Mouse (Mus musculus): ENCODE measurements around the gene Aars2. TPM values are rescaled to one million over a fixed set of nuclear protein-coding genes. Genes with fewer than 3 reads are reported as not detected.
A peak's percentile ranks its signal among the peaks of the same experiment; 100 is the strongest.

Gene Aars2
- polyA plus RNA-seq, 1 experiment from 2014 or later = 19.9 TPM

DNA sequence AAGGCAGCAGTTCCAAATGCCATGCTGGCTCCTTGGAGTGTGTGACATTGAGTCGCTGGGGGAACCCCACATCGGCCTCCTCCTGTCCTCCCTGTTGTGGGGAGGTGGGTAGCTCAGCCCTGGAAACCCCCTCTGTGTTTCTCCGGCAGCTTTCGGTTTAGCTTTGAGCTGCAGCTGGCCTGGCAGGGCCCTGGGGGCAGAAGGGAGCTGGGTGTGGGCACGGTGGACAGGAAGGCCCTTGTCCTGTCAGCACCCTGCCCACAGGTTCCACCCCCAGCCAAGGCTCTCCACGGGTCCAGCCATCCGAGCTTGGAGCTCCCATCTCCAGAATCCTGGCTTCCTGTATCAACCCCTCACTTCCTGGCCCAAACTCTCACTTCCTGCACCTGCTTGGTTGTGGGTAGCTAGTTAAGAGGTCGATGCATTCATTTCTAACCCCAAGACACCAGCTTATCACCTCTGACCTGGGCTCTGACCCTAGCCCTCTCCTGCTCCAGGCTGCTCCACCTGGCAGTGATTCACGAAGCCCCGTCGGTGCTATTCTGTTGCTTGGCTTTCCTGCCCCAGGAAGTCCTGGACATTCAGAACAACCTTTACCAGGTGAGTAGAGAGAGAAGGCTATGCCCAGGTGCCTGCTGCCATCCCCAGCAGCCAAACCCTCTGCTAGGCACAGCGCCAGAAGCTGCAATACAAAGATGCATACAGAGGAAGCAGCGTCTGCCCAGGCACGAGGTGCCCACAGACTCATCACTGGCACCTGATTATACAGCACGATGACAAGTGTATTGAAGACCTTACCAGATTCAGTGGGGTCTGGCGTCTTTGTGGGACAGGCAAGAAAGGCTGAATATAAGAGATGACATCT is 51.6 kb downstream of the Aars2 start:
- H3K27me3 ChIP-seq (ENCODE audit: control insufficient read depth, insufficient read depth, low read depth, low read length) = peaks cover 11% of the 10 kb centered on the region
- 62% methylated on average over 16 of the region's 16 CpGs for WGBS
- ATAC-seq (ENCODE audit: low read depth) = no peak
- H3K4me1 ChIP-seq (replicated peaks; ENCODE audit: control insufficient read depth, insufficient read depth, low read length) = peaks cover 6% of the 10 kb centered on the region; the same call in 1 of the 2 replicates
- no peak overlapping the region for H3K4me2 ChIP-seq (ENCODE audit: low read depth, low read length)
- H3K9ac ChIP-seq (ENCODE audit: low read length) = no peak overlapping the region
- no peak overlapping the region for H3K4me3 ChIP-seq (ENCODE audit: low read length)
- no peaks in the 10 kb centered on the region for H3K36me3 ChIP-seq (ENCODE audit: control insufficient read depth, insufficient read depth, low read length)
- no peak overlapping the region for H3K27ac ChIP-seq (ENCODE audit: low read length)
- H3K9me3 ChIP-seq (ENCODE audit: control insufficient read depth, low read length) = no peaks in the 10 kb centered on the region

DNA sequence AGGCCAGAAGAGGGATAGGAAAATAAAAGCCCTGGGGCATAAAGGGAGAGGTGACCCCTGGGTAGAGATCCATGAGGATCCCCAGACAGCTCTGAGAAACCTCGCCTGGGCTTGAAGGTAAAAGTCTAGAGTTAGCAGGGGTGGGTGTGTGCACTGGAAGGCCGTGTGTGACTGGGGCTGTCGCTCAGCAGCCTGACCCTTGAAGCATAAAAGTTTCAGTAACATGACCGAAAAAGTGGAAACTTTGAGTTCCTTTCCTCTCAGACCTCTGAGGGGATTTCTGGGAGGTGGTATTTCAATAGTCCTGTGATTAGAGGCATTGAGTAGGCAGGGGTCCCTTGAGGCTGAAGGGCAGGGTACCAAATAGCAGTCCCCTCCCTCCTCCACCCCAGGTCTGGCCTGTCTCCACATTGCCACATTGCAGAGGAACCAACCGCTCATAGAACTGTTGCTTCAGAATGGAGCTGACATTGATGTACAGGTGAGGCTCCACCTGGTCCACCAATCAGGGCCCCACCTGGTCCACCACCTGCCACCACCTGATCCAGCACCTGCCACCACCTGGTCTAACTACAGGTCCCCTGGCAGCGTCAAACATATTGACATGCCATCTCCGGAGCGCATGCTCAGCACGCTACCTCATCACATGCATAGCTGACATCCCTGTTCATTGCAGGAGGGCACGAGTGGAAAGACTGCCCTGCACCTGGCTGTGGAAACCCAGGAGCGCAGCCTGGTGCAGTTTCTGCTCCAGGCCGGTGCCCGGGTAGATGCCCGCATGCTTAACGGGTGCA is 53.3 kb downstream of the Aars2 start:
- Histone ChIP-seq H3K36me3 (ENCODE audit: control insufficient read depth, insufficient read depth, low read length) (no peaks in the 10 kb centered on the region), H3K27ac (ENCODE audit: low read length) (no peak overlapping the region), H3K4me3 (ENCODE audit: low read length) (no peak overlapping the region), H3K4me1 (replicated peaks; ENCODE audit: control insufficient read depth, insufficient read depth, low read length) (peaks cover 10% of the 10 kb centered on the region), H3K9ac (ENCODE audit: low read length) (no peak overlapping the region), H3K4me2 (ENCODE audit: low read depth, low read length) (no peak overlapping the region), H3K9me3 (ENCODE audit: control insufficient read depth, low read length) (no peaks in the 10 kb centered on the region), H3K27me3 (ENCODE audit: control insufficient read depth, insufficient read depth, low read depth, low read length) (peaks cover 11% of the 10 kb centered on the region)
- ATAC-seq (ENCODE audit: low read depth) = no peak
- WGBS = 83% methylated on average over 15 of the region's 15 CpGs

DNA sequence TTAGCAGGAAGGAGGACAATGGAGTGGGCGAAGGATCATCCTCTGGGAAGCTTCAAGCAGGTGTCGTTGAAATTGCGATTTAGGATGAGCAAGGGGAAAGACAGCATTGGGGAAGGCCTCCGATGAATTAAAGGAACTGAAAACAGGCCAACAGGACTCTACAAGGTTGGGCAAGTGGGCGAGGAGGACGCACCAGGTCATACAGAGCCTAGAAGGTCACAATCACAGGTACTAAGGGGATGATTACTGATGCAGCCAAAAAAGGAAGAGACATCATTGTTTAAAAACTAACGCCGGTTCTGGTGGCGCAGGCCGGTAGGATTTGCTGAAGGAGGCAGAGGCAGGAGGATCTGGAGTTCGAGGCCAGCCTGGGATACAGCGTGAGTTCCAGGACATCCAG is 56.6 kb downstream of the Aars2 start:
- Histone ChIP-seq H3K9me3 (ENCODE audit: control insufficient read depth, low read length) (no peaks in the 10 kb centered on the region), H3K4me2 (ENCODE audit: low read depth, low read length) (no peak overlapping the region), H3K4me3 (ENCODE audit: low read length) (no peak overlapping the region), H3K9ac (ENCODE audit: low read length) (no peak overlapping the region), H3K27ac (ENCODE audit: low read length) (no peak overlapping the region), H3K36me3 (ENCODE audit: control insufficient read depth, insufficient read depth, low read length) (peaks cover 28% of the 10 kb centered on the region), H3K4me1 (replicated peaks; ENCODE audit: control insufficient read depth, insufficient read depth, low read length) (peaks cover 12% of the 10 kb centered on the region), H3K27me3 (ENCODE audit: control insufficient read depth, insufficient read depth, low read depth, low read length) (no peaks in the 10 kb centered on the region)
- no peak for ATAC-seq (ENCODE audit: low read depth)
- 69% methylated on average over 12 of the region's 12 CpGs for WGBS

DNA sequence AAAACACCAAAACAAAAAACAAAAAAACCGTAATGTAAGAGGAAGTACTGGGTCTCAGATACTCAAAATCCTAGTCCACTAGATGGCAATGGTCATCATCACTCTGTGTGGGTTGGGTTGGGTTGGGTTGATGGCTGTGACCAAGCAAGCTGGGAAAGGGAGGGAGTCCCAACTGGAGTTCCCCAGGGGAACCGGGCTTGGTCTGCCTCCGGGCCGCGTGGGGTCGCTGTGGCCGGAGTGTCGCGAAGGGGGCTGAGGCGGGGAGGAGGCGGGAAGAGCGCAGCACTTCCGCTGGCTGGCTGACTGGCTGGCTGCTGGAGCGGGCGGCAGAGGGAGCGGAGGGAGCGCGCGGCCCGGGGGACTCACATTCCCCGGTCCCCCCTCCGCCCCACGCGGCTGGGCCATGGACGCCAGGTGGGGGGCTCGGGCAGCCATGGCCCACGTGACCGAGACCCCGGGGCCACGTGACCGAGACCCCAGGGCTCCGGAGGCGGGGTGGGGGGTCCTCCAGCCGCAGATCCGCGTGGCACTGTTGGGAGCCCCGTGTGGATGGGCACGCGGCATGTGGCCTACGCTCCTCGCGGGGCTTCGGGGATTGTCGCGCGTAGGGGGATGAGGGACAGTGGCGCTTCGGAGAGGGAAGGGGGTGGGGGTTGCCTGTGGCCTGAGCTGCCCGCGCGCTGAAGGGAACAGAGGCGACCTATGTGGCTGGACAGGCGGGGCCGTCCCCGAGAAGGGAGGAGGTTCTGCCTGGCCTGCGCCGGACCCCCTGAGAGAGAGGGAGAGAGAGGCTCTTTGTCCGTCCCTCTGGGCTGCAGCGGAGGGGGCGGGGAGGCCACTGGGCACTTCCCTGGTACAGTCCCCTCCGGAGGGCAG is 57.3 kb downstream of the Aars2 start, which contains the start of gene Slc35b2:
Gene Slc35b2, plus strand, starts transcription at position 220 of the 876 bp plus-strand sequence.
- Histone ChIP-seq H3K27me3 (ENCODE audit: control insufficient read depth, insufficient read depth, low read depth, low read length) (no peaks in the 10 kb centered on the region), H3K9me3 (ENCODE audit: control insufficient read depth, low read length) (no peaks in the 10 kb centered on the region), H3K4me1 (replicated peaks; ENCODE audit: control insufficient read depth, insufficient read depth, low read length) (peaks cover 12% of the 10 kb centered on the region), H3K4me3 (ENCODE audit: low read length) (peak within 1 kb of the TSS; percentile 65), H3K9ac (ENCODE audit: low read length) (peak within 1 kb of the TSS; percentile 81), H3K4me2 (ENCODE audit: low read depth, low read length) (peak within 1 kb of the TSS; percentile 79), H3K36me3 (ENCODE audit: control insufficient read depth, insufficient read depth, low read length) (peaks cover 34% of the 10 kb centered on the region), H3K27ac (ENCODE audit: low read length) (peak within 1 kb of the TSS; percentile 62)
- WGBS = 2% methylated on average over 60 of the region's 61 CpGs
- peak; percentile 92 for ATAC-seq (ENCODE audit: low read depth)

DNA sequence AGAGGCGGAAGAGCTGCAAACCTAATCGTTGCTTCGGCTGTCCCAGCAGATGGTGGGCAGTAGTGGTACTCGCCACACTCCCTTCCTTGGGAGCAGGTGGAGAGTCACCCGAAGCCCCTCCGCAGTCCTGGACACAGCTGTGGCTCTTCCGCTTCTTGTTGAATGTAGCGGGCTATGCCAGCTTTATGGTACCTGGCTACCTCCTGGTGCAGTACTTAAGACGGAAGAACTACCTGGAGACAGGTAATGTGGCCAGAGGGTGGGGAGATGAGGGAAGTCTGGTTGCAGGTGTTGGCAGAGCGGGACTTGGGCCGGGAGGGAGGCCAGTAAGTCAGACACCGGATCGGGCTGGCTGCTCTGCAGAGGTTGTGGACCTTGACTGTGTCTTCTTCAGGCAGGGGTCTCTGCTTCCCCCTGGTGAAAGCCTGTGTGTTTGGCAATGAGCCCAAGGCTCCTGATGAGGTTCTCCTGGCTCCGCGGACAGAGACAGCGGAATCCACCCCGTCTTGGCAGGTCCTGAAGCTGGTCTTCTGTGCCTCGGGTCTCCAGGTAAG is 58.0 kb downstream of the Aars2 start:
- peak overlapping the region; percentile 62; the same call in 1 of the 2 replicates for H3K27ac ChIP-seq (ENCODE audit: low read length)
- WGBS = 7% methylated on average over 18 of the region's 18 CpGs
- peaks cover 12% of the 10 kb centered on the region for H3K4me1 ChIP-seq (replicated peaks; ENCODE audit: control insufficient read depth, insufficient read depth, low read length)
- peak overlapping the region; percentile 79 for H3K4me2 ChIP-seq (ENCODE audit: low read depth, low read length)
- peak overlapping the region; percentile 65 for H3K4me3 ChIP-seq (ENCODE audit: low read length)
- no peak for ATAC-seq (ENCODE audit: low read depth)
- peaks cover 42% of the 10 kb centered on the region for H3K36me3 ChIP-seq (ENCODE audit: control insufficient read depth, insufficient read depth, low read length)
- H3K9me3 ChIP-seq (ENCODE audit: control insufficient read depth, low read length) = no peaks in the 10 kb centered on the region
- H3K27me3 ChIP-seq (ENCODE audit: control insufficient read depth, insufficient read depth, low read depth, low read length) = no peaks in the 10 kb centered on the region
- peak overlapping the region; percentile 81 for H3K9ac ChIP-seq (ENCODE audit: low read length)

DNA sequence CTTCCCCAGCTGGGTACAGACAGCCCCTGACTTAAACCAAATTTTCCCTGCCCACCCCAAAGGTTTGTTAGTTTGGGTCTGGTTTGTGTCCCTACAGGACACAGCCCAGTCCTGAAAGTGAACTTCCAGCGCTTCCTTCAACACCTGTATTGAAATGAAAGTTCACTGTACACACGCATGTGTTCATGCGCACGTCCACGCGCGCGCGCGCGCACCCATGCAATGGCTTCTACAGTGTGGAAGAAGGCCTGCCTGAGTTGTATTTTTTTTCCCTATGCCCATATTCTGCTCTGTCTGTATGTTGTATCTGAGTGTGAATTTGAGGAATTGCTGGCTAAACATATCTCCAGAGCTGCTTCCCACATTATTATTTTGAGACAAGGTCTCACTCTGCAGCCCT is 58.5 kb downstream of the Aars2 start:
- Histone ChIP-seq H3K9me3 (ENCODE audit: control insufficient read depth, low read length) (no peaks in the 10 kb centered on the region), H3K4me2 (ENCODE audit: low read depth, low read length) (peak overlapping the region; percentile 79), H3K27me3 (ENCODE audit: control insufficient read depth, insufficient read depth, low read depth, low read length) (no peaks in the 10 kb centered on the region), H3K27ac (ENCODE audit: low read length) (no peak overlapping the region), H3K4me1 (replicated peaks; ENCODE audit: control insufficient read depth, insufficient read depth, low read length) (peaks cover 12% of the 10 kb centered on the region), H3K36me3 (ENCODE audit: control insufficient read depth, insufficient read depth, low read length) (peaks cover 47% of the 10 kb centered on the region), H3K9ac (ENCODE audit: low read length) (peak overlapping the region; percentile 81), H3K4me3 (ENCODE audit: low read length) (peak overlapping the region; percentile 65)
- ATAC-seq (ENCODE audit: low read depth) = no peak
- 91% methylated on average over 11 of the region's 11 CpGs for WGBS

DNA sequence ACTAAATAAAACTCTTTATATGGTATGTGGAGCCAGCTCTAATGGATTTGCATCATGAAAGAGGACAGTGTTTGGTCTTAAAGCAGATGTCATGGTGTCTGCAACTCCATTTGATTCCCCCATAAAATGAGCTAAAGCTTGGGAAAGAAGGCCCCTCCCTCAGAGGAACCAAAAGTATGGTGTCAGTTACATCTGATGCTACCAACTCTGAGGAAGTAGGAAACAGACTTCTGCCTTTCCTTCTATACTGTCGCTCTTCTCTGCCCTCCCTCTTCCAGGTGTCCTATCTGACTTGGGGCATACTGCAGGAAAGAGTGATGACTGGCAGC is 59.4 kb downstream of the Aars2 start:
- Histone ChIP-seq H3K36me3 (ENCODE audit: control insufficient read depth, insufficient read depth, low read length) (peaks cover 55% of the 10 kb centered on the region), H3K4me2 (ENCODE audit: low read depth, low read length) (no peak overlapping the region), H3K9me3 (ENCODE audit: control insufficient read depth, low read length) (no peaks in the 10 kb centered on the region), H3K4me3 (ENCODE audit: low read length) (no peak overlapping the region), H3K9ac (ENCODE audit: low read length) (no peak overlapping the region), H3K27me3 (ENCODE audit: control insufficient read depth, insufficient read depth, low read depth, low read length) (no peaks in the 10 kb centered on the region), H3K4me1 (replicated peaks; ENCODE audit: control insufficient read depth, insufficient read depth, low read length) (peaks cover 15% of the 10 kb centered on the region), H3K27ac (ENCODE audit: low read length) (no peak overlapping the region)
- WGBS = 72% methylated on average over 1 of the region's 1 CpGs
- no peak for ATAC-seq (ENCODE audit: low read depth)

DNA sequence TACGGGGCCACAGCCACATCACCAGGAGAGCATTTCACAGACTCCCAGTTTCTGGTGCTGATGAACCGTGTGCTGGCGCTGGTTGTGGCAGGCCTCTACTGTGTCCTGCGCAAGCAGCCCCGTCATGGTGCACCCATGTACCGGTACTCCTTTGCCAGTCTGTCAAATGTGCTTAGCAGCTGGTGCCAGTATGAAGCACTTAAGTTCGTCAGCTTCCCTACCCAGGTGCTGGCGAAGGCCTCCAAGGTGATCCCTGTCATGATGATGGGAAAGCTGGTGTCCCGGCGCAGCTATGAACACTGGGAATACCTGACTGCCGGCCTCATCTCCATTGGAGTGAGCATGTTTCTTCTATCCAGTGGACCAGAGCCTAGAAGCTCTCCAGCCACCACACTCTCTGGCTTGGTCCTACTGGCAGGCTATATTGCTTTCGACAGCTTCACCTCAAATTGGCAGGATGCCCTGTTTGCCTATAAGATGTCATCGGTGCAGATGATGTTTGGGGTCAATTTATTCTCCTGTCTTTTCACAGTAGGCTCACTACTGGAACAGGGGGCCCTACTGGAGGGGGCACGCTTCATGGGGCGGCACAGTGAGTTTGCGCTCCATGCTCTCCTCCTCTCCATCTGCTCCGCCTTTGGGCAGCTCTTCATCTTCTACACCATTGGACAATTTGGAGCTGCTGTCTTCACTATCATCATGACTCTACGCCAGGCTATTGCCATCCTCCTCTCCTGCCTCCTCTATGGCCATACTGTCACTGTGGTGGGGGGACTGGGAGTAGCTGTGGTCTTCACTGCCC is 59.9 kb downstream of the Aars2 start:
- ATAC-seq (ENCODE audit: low read depth) = no peak
- Histone ChIP-seq H3K27ac (ENCODE audit: low read length) (no peak overlapping the region), H3K4me2 (ENCODE audit: low read depth, low read length) (no peak overlapping the region), H3K27me3 (ENCODE audit: control insufficient read depth, insufficient read depth, low read depth, low read length) (no peaks in the 10 kb centered on the region), H3K4me1 (replicated peaks; ENCODE audit: control insufficient read depth, insufficient read depth, low read length) (peaks cover 21% of the 10 kb centered on the region), H3K4me3 (ENCODE audit: low read length) (no peak overlapping the region), H3K9ac (ENCODE audit: low read length) (no peak overlapping the region), H3K36me3 (ENCODE audit: control insufficient read depth, insufficient read depth, low read length) (peaks cover 61% of the 10 kb centered on the region), H3K9me3 (ENCODE audit: control insufficient read depth, low read length) (no peaks in the 10 kb centered on the region)
- WGBS = 52% methylated on average over 18 of the region's 18 CpGs
